Mouse (Mus musculus) liver, adult 2 months (tissue): ENCODE data around the gene Hipk2. TPM values are rescaled to one million over a fixed set of nuclear protein-coding genes. Genes with fewer than 3 reads are reported as not detected.

Experiments used
- DNase-seq: peaks from one replicate; pipeline ENCODE4 v3.0.0-alpha.2; 2011; ENCODE audit warnings: low read depth, low spot score; ENCODE audit errors: extremely low read depth
- H3K27ac ChIP-seq: fragments of 200-500 bp; replicated peaks from 2 replicates; pipeline ENCODE4 v1.5.1; 2012; ENCODE audit warnings: low read depth, mild to moderate bottlenecking, control low read depth, inconsistent platforms, low read length; ENCODE audit not compliant: insufficient read depth
- H3K27me3 ChIP-seq: fragments of 200-500 bp; 2 replicates; pipeline ENCODE4 v1.6.1; 2012; ENCODE audit warnings: mild to moderate bottlenecking, moderate library complexity, low read length, inconsistent platforms; ENCODE audit not compliant: control insufficient read depth, insufficient read depth
- H3K36me3 ChIP-seq: fragments of 200-500 bp; 2 replicates; pipeline ENCODE4 v1.6.1; 2012; ENCODE audit warnings: low read length, inconsistent platforms; ENCODE audit not compliant: control insufficient read depth, insufficient read depth
- H3K4me1 ChIP-seq: fragments of 200-500 bp; 2 replicates; pipeline ENCODE4 v1.6.1; 2011; ENCODE audit warnings: low read length; ENCODE audit not compliant: control insufficient read depth, insufficient read depth
- H3K4me3 ChIP-seq: fragments of 200-500 bp; 2 replicates; pipeline ENCODE4 v1.5.1; 2011; ENCODE audit warnings: low read depth, mild to moderate bottlenecking, control low read depth, low read length, moderate library complexity; ENCODE audit not compliant: insufficient read depth
- H3K79me2 ChIP-seq: fragments of 200-500 bp; 2 replicates; pipeline ENCODE4 v1.6.1; 2012; ENCODE audit warnings: inconsistent platforms, mild to moderate bottlenecking, low read length, moderate library complexity; ENCODE audit not compliant: control insufficient read depth, insufficient read depth
- H3K9ac ChIP-seq: fragments of 200-500 bp; 2 replicates; pipeline ENCODE4 v1.6.1; 2012; ENCODE audit warnings: low read depth, mild to moderate bottlenecking, control low read depth, inconsistent platforms, low read length
- CTCF ChIP-seq: fragments of 200-500 bp; IDR thresholded peaks from 2 replicates; pipeline ENCODE4 v1.5.1; 2011; ENCODE audit warnings: low read depth, low read length, control low read depth
- POLR2A ChIP-seq: fragments of 200-500 bp; IDR thresholded peaks from 2 replicates; pipeline ENCODE4 v1.6.1; 2011; ENCODE audit warnings: low read length, control low read depth; ENCODE audit not compliant: insufficient read depth; ENCODE audit errors: extremely low read depth
- WGBS: fragments of 180-500 bp; shearing (Covaris S2); methylation state at CpG from one replicate; pipeline ENCODE4 v1.1.7; 2018; 5-methylcytosine and 5-hydroxymethylcytosine counted together
- polyA plus RNA-seq: library from polyadenylated mRNA; depleted of rRNA; stranded (reverse); fragments of >200 nt; gene quantifications from 2 replicates; pipeline ENCODE4 v1.2.3, GENCODE M21; 2012
- total RNA-seq: library from RNA; depleted of rRNA; stranded (reverse); fragments of >200 nt; gene quantifications from 2 replicates; pipeline ENCODE4 v1.2.3, GENCODE M21; 2014

Gene Hipk2
- total and polyA plus RNA-seq, 2 experiments, result 8.5 to 22.2 TPM

GRCm38 (mm10) chr6:38841551-38841950 is 34.4 kb downstream of the Hipk2 start:
- Histone ChIP-seq H3K9ac (no peak overlapping the region), H3K4me1 (peaks cover 13% of the 10 kb centered on the region), H3K27ac (no peak overlapping the region), H3K27me3 (no peaks in the 10 kb centered on the region), H3K4me3 (no peak overlapping the region), H3K36me3 (no peaks in the 10 kb centered on the region), H3K79me2 (peaks cover 47% of the 10 kb centered on the region)
- WGBS, result 55% methylated on average over 3 of the region's 3 CpGs
- no peak for TF ChIP-seq POLR2A
- no peak for TF ChIP-seq CTCF
- no peak for DNase-seq

- peaks cover 39% of the 10 kb centered on the region; the same call in 1 of the 2 replicates for H3K79me2 ChIP-seq
- TF ChIP-seq POLR2A, result no peak
- no peak for TF ChIP-seq CTCF
- H3K4me1 ChIP-seq, result peaks cover 11% of the 10 kb centered on the region; the same call in 1 of the 2 replicates
- no peak overlapping the region for H3K27ac ChIP-seq
- WGBS, result 36% methylated on average over 1 of the region's 1 CpGs
- H3K36me3 ChIP-seq, result no peaks in the 10 kb centered on the region
- no peak for DNase-seq
- no peaks in the 10 kb centered on the region for H3K27me3 ChIP-seq
- no peak overlapping the region for H3K9ac ChIP-seq
- H3K4me3 ChIP-seq, result no peak overlapping the region
Measured at GRCm38 (mm10) chr6:38840780-38841179, 35.2 kb downstream of the Hipk2 start.

- 15% methylated on average over 2 of the region's 2 CpGs for WGBS
- no peak overlapping the region for H3K9ac ChIP-seq
- H3K4me1 ChIP-seq, result peaks cover 7% of the 10 kb centered on the region; the same call in 1 of the 2 replicates
- H3K36me3 ChIP-seq, result no peaks in the 10 kb centered on the region
- H3K27ac ChIP-seq, result no peak overlapping the region
- H3K79me2 ChIP-seq, result peaks cover 35% of the 10 kb centered on the region; the same call in 1 of the 2 replicates
- no peak for DNase-seq
- H3K27me3 ChIP-seq, result no peaks in the 10 kb centered on the region
- H3K4me3 ChIP-seq, result no peak overlapping the region
- TF ChIP-seq POLR2A (no peak), CTCF (no peak)
Measured at GRCm38 (mm10) chr6:38840380-38840779, 35.6 kb downstream of the Hipk2 start.

- TF ChIP-seq POLR2A (no peak), CTCF (no peak)
- H3K36me3 ChIP-seq, result no peaks in the 10 kb centered on the region
- WGBS, result 74% methylated on average over 4 of the region's 4 CpGs
- H3K4me1 ChIP-seq, result peaks cover 6% of the 10 kb centered on the region; the same call in 1 of the 2 replicates
- DNase-seq, result no peak
- no peaks in the 10 kb centered on the region for H3K27me3 ChIP-seq
- H3K79me2 ChIP-seq, result peaks cover 31% of the 10 kb centered on the region; the same call in 1 of the 2 replicates
- no peak overlapping the region for H3K9ac ChIP-seq
- no peak overlapping the region for H3K27ac ChIP-seq
- H3K4me3 ChIP-seq, result no peak overlapping the region
Measured at GRCm38 (mm10) chr6:38839891-38840290, 36.1 kb downstream of the Hipk2 start.

- peaks cover 39% of the 10 kb centered on the region; the same call in 1 of the 2 replicates for H3K79me2 ChIP-seq
- no peak overlapping the region for H3K27ac ChIP-seq
- TF ChIP-seq CTCF (no peak), POLR2A (no peak)
- no peak overlapping the region for H3K4me3 ChIP-seq
- DNase-seq, result no peak
- 82% methylated on average over 4 of the region's 4 CpGs for WGBS
- H3K27me3 ChIP-seq, result no peaks in the 10 kb centered on the region
- H3K36me3 ChIP-seq, result no peaks in the 10 kb centered on the region
- H3K9ac ChIP-seq, result no peak overlapping the region
- H3K4me1 ChIP-seq, result peaks cover 6% of the 10 kb centered on the region; the same call in 1 of the 2 replicates
Measured at GRCm38 (mm10) chr6:38838061-38838460, 37.9 kb downstream of the Hipk2 start.

GRCm38 (mm10) chr6:38835217-38835616 is 40.7 kb downstream of the Hipk2 start:
- Histone ChIP-seq H3K4me1 (peaks cover 3% of the 10 kb centered on the region; the same call in 1 of the 2 replicates), H3K36me3 (no peaks in the 10 kb centered on the region), H3K9ac (no peak overlapping the region), H3K79me2 (peaks cover 28% of the 10 kb centered on the region; the same call in 1 of the 2 replicates), H3K27ac (no peak overlapping the region), H3K27me3 (no peaks in the 10 kb centered on the region), H3K4me3 (no peak overlapping the region)
- TF ChIP-seq CTCF (no peak), POLR2A (no peak)
- WGBS, result 15% methylated on average over 1 of the region's 1 CpGs
- DNase-seq, result no peak
